Mouse (Mus musculus): ENCODE data around the gene Ado.

- TF ChIP-seq CTCF (IDR thresholded peaks at IDR 0.05; ENCODE audit: low read depth): peak; percentile 46
- TF ChIP-seq EP300 (optimal IDR thresholded peaks at IDR 0.05): no peak
Observed at GRCm38 (mm10) chr10:67535256-67535655, 13.5 kb downstream of the Ado start, which contains the start of gene Egr2.

Data from stomach, postnatal 0 days (tissue).